Mouse (Mus musculus) erythroblast, embryonic 14.5 days (primary cell): ENCODE results near the gene Zfp219. TPM values are rescaled to one million over a fixed set of nuclear protein-coding genes. Genes with fewer than 3 reads are reported as not detected.

ENCODE experiments used
- H3K27me3 ChIP-seq: 2 replicates; pipeline ENCODE4 v1.6.1; 2012; ENCODE audit warnings: inconsistent platforms; ENCODE audit not compliant: control insufficient read depth
- H3K36me3 ChIP-seq: 2 replicates; pipeline ENCODE4 v1.6.1; 2012; ENCODE audit warnings: mild to moderate bottlenecking, inconsistent platforms; ENCODE audit not compliant: control insufficient read depth
- H3K4me1 ChIP-seq: 2 replicates; pipeline ENCODE4 v1.6.1; 2012; ENCODE audit warnings: inconsistent platforms; ENCODE audit not compliant: control insufficient read depth
- H3K4me3 ChIP-seq: replicated peaks from 2 replicates; pipeline ENCODE3; 2012; ENCODE audit warnings: moderate library complexity, mild to moderate bottlenecking, inconsistent platforms
- H3K9me3 ChIP-seq: 2 replicates; pipeline ENCODE4 v1.6.1; 2012; ENCODE audit warnings: low read length, inconsistent platforms, mixed read lengths; ENCODE audit not compliant: control insufficient read depth
- GATA1 ChIP-seq: IDR thresholded peaks from 2 replicates; pipeline ENCODE4 v1.6.1; 2012; ENCODE audit warnings: low read length, inconsistent platforms, mixed read lengths
- TAL1 ChIP-seq: IDR thresholded peaks from 3 replicates; pipeline ENCODE4 v1.6.1; 2012; ENCODE audit warnings: low read length, inconsistent platforms, mixed read lengths
- polyA plus RNA-seq: library from polyadenylated mRNA; stranded (reverse); fragments of >175 nt; gene quantifications from 2 replicates; pipeline ENCODE4 v1.2.3, GENCODE M21; 2012

Gene Zfp219
- polyA plus RNA-seq, 1 experiment = 2.0 TPM

DNA sequence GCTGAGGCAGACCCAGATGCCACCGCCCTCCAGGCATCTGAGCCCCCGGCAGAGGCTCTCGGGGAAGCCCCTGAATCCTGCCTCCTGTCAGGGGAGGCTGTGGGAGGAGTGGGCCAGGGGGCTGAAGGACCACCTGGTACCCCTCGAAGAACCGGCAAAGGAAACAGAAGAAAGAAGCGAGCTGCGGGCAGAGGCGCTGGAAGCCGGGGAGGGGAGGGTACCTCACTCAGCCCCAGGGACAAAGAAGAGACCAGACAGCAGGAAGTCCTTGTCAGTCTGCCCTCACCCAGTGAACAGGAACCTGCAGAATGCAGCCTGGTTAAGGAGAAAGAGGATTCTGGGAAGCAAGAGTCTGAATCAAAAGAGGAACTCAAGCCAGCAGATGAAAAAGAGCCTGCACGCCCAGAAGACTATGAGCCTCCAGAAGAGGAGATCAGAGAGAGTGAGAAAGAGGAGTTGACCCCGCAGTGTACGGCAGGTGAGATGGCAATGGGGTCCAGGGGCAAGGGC is 31.0 kb downstream of the Zfp219 start:
- no peak overlapping the region for H3K4me3 ChIP-seq
- peaks cover 51% of the 10 kb centered on the region for H3K4me1 ChIP-seq
- TF ChIP-seq TAL1 (no peak), GATA1 (no peak)
- H3K27me3 ChIP-seq = no peaks in the 10 kb centered on the region
- no peaks in the 10 kb centered on the region for H3K9me3 ChIP-seq
- H3K36me3 ChIP-seq = peaks cover 58% of the 10 kb centered on the region

DNA sequence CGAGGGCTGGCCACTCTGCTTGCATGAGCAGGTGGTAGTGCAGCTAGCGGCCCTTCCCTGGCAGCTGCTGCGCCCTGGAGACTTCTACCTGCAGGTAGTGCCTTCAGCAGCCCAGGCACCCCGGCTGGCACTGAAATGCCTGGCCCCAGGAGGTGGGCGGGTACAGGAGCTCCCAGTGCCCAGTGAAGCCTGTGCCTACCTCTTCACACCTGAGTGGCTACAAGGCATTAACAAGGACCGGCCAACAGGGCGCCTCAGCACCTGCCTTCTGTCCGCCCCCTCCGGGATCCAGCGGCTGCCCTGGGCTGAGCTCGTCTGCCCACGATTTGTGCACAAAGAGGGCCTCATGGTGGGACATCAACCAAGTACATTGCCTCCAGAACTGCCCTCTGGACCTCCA is 31.8 kb downstream of the Zfp219 start:
- Histone ChIP-seq H3K4me3 (no peak overlapping the region), H3K36me3 (peaks cover 52% of the 10 kb centered on the region), H3K27me3 (peaks cover 6% of the 10 kb centered on the region), H3K4me1 (peaks cover 53% of the 10 kb centered on the region), H3K9me3 (no peaks in the 10 kb centered on the region)
- TF ChIP-seq GATA1 = no peak

DNA sequence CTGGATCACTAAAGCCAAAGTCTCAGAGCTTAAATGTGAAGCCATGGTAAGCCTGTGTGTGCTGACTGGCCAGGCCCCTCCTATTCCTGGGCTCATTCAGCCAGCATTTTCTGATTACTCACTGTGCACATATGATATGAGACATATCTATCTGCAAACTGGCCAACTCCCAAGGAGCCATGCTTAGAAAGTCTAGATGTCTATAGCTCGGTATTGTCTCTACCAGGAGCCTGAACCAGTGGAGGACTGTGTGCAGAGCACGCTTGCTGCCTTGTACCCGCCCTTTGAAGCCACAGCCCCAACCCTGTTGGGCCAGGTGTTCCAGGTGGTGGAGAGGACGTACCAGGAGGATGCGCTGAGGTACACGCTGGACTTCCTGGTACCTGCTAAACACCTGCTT is 33.4 kb downstream of the Zfp219 start:
- Histone ChIP-seq H3K36me3 (peaks cover 45% of the 10 kb centered on the region), H3K27me3 (peaks cover 6% of the 10 kb centered on the region), H3K4me3 (peak overlapping the region; percentile 10), H3K9me3 (no peaks in the 10 kb centered on the region), H3K4me1 (peaks cover 57% of the 10 kb centered on the region)
- TF ChIP-seq TAL1 (no peak), GATA1 (no peak)

DNA sequence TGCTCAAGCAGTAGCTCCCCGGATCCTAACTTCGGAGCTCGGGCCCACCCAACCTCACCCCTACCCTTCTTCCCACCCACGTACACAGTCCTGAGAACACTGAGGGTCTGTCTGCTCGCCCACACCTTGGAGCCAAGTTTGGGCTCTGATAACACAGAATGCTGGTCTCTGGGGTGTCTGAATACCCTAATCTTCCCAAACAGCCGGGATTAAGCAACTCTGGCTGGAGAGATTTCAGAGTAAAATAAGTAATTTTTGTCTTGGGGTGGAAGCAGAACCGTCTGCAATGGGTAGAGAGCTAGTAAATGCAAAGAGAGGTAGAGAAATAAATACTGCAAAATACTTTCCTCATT is 34.4 kb downstream of the Zfp219 start:
- Histone ChIP-seq H3K27me3 (peaks cover 6% of the 10 kb centered on the region), H3K4me1 (peaks cover 57% of the 10 kb centered on the region), H3K4me3 (peak overlapping the region; percentile 75), H3K9me3 (no peaks in the 10 kb centered on the region), H3K36me3 (peaks cover 34% of the 10 kb centered on the region)
- no peak for TF ChIP-seq TAL1
- TF ChIP-seq GATA1 = no peak

DNA sequence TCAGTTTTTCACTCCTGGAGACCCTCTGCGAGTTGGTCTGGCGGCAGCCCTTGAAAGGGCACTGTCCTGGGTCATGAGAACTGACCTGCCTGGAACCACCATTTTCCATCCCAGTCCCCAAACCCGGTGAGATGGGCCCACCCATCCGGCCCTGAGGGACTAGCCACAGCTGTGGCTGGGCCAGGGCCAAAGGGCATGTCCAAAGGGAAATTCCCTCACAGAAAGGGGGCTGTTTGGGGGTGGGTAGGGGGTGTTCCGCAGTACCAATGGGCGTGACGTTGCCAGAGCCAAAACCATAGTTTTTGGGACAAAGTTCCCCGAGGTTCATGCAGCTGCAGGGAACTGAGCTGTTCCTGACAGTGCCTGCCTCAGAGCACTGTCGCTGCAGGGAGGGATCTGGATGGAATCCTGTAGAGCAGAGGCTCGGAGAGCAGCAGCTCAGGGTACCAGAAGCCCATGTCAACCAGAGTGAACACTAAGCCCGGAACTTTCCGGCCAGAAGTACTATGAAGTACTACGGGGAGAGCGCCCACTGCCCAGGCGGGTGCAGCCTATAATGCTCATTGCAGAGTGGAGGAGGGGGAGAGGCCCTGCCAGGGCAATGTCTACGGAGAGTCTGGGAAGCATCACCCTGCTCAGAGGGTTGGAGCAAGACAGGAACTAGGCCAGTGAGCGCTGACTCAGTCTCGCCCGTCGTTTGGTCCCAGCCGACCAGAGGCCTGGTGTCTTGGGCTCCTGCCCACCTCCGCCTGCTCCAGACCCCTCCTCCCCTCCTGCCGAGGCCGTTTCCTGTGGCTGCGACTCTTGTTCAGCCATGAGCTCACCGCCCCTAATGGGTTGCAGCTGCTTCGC is 35.0 kb downstream of the Zfp219 start:
- Histone ChIP-seq H3K4me1 (peaks cover 57% of the 10 kb centered on the region), H3K36me3 (peaks cover 28% of the 10 kb centered on the region), H3K4me3 (peak overlapping the region; percentile 75), H3K9me3 (no peaks in the 10 kb centered on the region), H3K27me3 (peaks cover 6% of the 10 kb centered on the region)
- TF ChIP-seq TAL1 (no peak), GATA1 (no peak)

DNA sequence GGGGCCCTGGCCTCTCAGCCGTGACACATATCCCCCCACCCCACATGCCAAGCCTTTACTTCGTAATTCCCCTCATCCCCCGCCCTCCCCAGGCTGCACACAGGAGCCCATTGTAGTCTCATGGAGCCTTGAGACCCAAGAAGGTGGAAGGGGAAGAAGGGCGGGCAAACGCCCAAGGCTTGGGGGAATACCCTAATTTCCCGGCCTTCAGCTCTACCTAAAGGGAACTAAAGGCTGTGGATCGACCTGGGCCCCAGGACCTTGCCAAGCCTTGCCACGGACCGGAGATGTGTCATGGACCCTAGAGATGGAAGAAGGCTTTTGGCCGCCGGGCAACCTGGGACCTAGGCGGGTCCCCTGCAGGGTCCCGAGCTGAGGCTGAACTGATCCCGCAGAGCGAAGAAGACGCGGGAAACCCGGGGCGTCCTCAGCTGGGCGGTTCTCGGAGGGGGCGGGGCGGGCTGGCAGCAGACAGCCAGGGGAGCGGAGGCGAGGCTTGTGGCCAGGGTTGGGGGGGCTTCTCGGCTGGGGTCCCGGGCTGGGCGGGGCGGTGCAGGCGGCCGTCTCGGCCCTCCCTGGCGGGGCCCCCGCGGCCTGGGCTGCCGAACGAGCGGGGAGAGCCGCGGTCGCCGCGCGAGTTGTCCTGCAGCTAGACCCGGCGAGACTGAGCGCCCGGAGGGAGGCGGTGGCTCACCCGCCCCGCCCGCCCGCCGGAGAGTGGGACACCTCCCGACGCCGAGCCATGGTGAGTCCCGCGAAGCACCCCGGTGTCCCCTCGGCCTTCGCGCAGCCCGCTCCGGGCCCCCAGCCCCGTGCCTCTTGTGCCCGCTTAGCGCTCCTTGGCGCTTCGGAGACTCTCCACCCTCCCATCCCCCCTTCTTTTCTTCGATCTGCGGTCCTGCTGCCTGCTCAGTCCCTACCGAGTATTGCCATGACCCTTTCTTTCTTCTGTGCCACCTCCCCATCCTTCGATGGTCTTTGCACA is 36.0 kb downstream of the Zfp219 start, which contains the start of gene Arhgef40:
TSS of gene Arhgef40 (plus strand) at position 473 of the 985 bp plus-strand sequence.
- Histone ChIP-seq H3K27me3 (peaks cover 6% of the 10 kb centered on the region), H3K36me3 (peaks cover 19% of the 10 kb centered on the region), H3K9me3 (no peaks in the 10 kb centered on the region), H3K4me3 (peak within 1 kb of the TSS; percentile 75), H3K4me1 (peaks cover 55% of the 10 kb centered on the region)
- TF ChIP-seq GATA1 (no peak), TAL1 (no peak)

DNA sequence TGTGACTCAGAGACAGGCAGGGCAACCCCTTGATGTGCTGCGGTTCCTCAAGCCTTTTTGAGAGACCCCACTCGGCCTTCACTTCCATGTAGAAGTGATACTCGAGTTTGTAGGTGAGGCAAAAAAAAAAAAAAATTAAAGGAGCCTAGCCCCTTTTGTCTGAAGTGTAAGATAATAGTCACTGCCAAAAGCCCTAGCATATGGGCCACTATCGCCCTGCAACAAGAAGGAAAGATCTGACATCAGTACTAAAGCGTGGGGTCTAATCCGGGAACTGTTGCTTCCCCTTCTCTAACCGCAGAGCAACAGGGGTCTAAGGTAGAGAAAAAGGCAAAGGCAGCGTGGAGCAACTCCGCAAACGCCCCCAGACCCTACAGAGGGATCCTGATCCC is 36.7 kb downstream of the Zfp219 start:
- peak overlapping the region; percentile 75 for H3K4me3 ChIP-seq

DNA sequence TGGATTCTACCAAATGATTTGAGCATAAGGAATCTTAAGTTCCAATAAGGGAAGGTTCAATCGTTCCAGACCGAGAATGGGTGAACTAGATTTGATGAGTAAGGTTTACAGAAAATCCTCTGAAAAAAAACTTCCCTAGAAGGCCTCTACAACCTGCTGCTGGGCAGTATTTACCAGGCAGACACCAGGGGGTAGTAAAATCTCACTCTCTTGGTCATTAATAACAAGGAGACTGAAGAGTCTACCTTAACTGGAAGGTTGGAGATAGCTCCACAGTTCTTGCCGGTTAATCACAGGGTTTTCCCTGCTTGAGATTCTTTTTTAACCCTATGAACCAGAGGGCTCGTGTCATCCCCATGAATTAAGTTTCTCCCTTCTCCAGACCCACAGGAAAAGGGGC is 37.3 kb downstream of the Zfp219 start:
- TF ChIP-seq GATA1 = no peak
- H3K4me1 ChIP-seq = peaks cover 46% of the 10 kb centered on the region
- no peaks in the 10 kb centered on the region for H3K9me3 ChIP-seq
- H3K4me3 ChIP-seq = no peak overlapping the region
- peaks cover 6% of the 10 kb centered on the region for H3K27me3 ChIP-seq
- H3K36me3 ChIP-seq = peaks cover 7% of the 10 kb centered on the region

More for the DNA sequence above, 36.7 kb downstream of the Zfp219 start:
- H3K9me3 ChIP-seq = no peaks in the 10 kb centered on the region
- H3K27me3 ChIP-seq = peaks cover 6% of the 10 kb centered on the region
- TF ChIP-seq GATA1 (no peak), TAL1 (no peak)
- peaks cover 50% of the 10 kb centered on the region for H3K4me1 ChIP-seq
- H3K36me3 ChIP-seq = peaks cover 12% of the 10 kb centered on the region

DNA sequence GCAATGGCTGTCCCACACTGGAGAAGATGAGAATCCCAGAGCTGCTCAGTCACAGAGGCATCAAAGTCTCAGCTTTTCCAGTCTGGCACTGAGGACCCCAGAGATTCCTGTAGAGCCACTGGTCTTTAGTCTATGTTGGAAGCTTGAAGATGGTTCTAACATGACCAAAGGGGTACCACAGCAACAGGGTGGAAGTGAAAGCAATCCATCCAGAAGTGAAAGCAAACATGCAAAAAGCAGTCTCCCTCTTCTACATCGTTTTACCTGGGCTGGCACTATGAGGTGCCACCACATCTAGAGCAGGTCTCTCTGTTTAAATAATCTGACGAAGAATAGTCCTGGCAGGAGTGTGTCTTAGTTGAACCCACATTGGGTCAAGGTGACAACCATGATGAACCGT is 41.3 kb downstream of the Zfp219 start:
- Histone ChIP-seq H3K27me3 (peaks cover 5% of the 10 kb centered on the region), H3K9me3 (no peaks in the 10 kb centered on the region), H3K4me3 (no peak overlapping the region), H3K4me1 (peaks cover 8% of the 10 kb centered on the region), H3K36me3 (no peaks in the 10 kb centered on the region)
- no peak for TF ChIP-seq GATA1
- no peak for TF ChIP-seq TAL1
